Mouse (Mus musculus) C2C12 (cell line): ENCODE results near the gene Tbc1d10c.

ENCODE experiments used
- CEBPB ChIP-seq: IDR thresholded peaks from one replicate; pipeline ENCODE4 v1.6.1; 2011; ENCODE audit warnings: low read depth, mild to moderate bottlenecking, control low read depth, moderate library complexity
- CTCF ChIP-seq: IDR thresholded peaks from one replicate; pipeline ENCODE4 v1.5.1; 2011; ENCODE audit not compliant: control insufficient read depth, insufficient read depth, insufficient read length
- MAX ChIP-seq: IDR thresholded peaks from one replicate; pipeline ENCODE4 v1.6.1; 2011; ENCODE audit warnings: mild to moderate bottlenecking, control low read depth
- USF1 ChIP-seq: IDR thresholded peaks from one replicate; pipeline ENCODE4 v1.6.1; 2011; ENCODE audit warnings: low read depth, mild to moderate bottlenecking, control low read depth, moderate library complexity

DNA sequence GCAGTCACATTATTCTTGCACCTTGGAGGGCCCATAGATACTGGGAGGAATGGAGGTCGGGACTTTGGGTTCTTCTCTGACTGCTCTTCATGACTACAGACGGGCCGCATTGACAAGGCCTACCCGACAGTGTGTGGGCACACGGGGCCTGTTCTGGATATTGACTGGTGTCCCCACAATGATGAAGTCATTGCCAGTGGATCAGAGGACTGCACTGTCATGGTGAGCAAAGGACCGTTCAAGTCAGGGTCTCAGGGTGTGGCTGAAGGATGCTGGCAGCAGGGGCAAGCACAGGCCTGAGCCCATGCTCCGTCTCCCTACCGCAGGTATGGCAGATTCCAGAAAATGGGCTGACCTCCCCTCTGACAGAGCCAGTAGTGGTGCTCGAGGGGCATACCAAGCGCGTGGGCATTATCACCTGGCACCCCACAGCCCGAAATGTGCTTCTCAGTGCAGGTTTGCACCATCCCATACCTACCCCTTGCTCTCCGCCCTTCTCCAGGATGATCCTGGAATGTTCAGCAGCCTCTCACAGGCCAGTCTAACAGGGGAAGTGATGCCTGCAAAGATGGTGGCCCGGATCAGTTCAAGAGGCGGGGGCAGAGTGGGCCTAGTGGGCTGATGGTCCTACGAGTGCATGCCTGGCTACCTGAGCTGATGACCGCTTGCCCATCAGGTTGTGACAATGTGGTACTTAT, 41.2 kb downstream of the Tbc1d10c start:
- no peak for TF ChIP-seq CTCF
- TF ChIP-seq CEBPB, result no peak
- TF ChIP-seq USF1, result no peak
- TF ChIP-seq MAX, result no peak
